In genomic region chr2:35508597-35509342, GRCm38 (mm10) we compare ENCODE assay signal across 7 mouse cellular contexts. TPM values are rescaled to one million over a fixed set of nuclear protein-coding genes. Genes with fewer than 3 reads are reported as not detected.
DNase-seq lines count a peak whose midpoint lies in the region; ATAC-seq and TF ChIP-seq lines count a peak whose summit lies in the region.

No protein-coding gene starts in this region.

- no peak overlapping the region for H3K4me2 ChIP-seq in limb, embryonic 12.5 days

- TF ChIP-seq POLR2A in kidney, adult 2 months (IDR thresholded peaks at IDR 0.05; ENCODE audit: low read depth, low read length) = no peak

- intact Hi-C loops in gastrocnemius, postnatal 36 days (cut with DNase I) = no loop called here

- peaks cover 76% of the 10 kb centered on the region for H3K4me1 ChIP-seq in G1E (ENCODE audit: insufficient read depth, low read depth, low read length)
- peaks cover 5% of the 10 kb centered on the region for H3K4me1 ChIP-seq in kidney, adult 2 months (ENCODE audit: control insufficient read depth, insufficient read depth, low read length)
- peaks cover 52% of the 10 kb centered on the region for H3K4me1 ChIP-seq in limb, embryonic 12.5 days (replicated peaks)

- H3K27ac ChIP-seq in kidney, adult 2 months (ENCODE audit: insufficient read depth, low read depth, low read length) = no peak overlapping the region
- peak overlapping the region; percentile 67 for H3K27ac ChIP-seq in limb, embryonic 12.5 days

- DNase-seq in G1E (ENCODE audit: low spot score) = peak; percentile 19
- DNase-seq in adrenal gland, postnatal 10 days = peak; percentile 74
- DNase-seq in gastrocnemius, postnatal 36 days = peak; percentile 60 to 62
- peak; percentile 79 for DNase-seq in kidney, adult 2 months
- DNase-seq in skeletal muscle tissue, adult 2 months (ENCODE audit: low read depth, low spot score) = peak; percentile 68
- no peak for DNase-seq in urinary bladder, adult 2 months (ENCODE audit: low spot score)

- no peak overlapping the region for H3K4me3 ChIP-seq in G1E (ENCODE audit: low read depth, low read length)
- H3K4me3 ChIP-seq in kidney, adult 2 months (ENCODE audit: insufficient read depth, low read depth, low read length) = no peak overlapping the region
- no peak overlapping the region for H3K4me3 ChIP-seq in limb, embryonic 12.5 days (replicated peaks)

- ATAC-seq in G1E (ENCODE audit: extremely low read depth, insufficient number of reproducible peaks, low FRiP score, poor library complexity, severe bottlenecking) = no peak
- ATAC-seq in limb, embryonic 12.5 days (ENCODE audit: insufficient number of reproducible peaks, insufficient read depth, low FRiP score, low TSS enrichment, low read depth) = no peak

- TF ChIP-seq CTCF in G1E (IDR thresholded peaks at IDR 0.05; ENCODE audit: low read depth, low read length) = no peak
- no peak for TF ChIP-seq CTCF in kidney, adult 2 months (conservative IDR thresholded peaks at IDR 0.05; ENCODE audit: insufficient read depth, insufficient read length, low read depth, low read length)

- H3K36me3 ChIP-seq in G1E (replicated peaks) = no peaks in the 10 kb centered on the region
- H3K36me3 ChIP-seq in kidney, adult 2 months (ENCODE audit: control insufficient read depth, insufficient read depth, low read length) = no peaks in the 10 kb centered on the region
- H3K36me3 ChIP-seq in limb, embryonic 12.5 days = no peaks in the 10 kb centered on the region

- H3K9me3 ChIP-seq in G1E (replicated peaks) = no peaks in the 10 kb centered on the region
- H3K9me3 ChIP-seq in limb, embryonic 12.5 days = no peaks in the 10 kb centered on the region

- H3K27me3 ChIP-seq in G1E (ENCODE audit: insufficient read depth, low read length) = 0 out of 2 replicates have a peak, but pooled peaks cover 2% of the 10 kb centered on the region
- H3K27me3 ChIP-seq in kidney, adult 2 months (replicated peaks; ENCODE audit: control insufficient read depth, insufficient read depth, low read length) = no peaks in the 10 kb centered on the region
- no peaks in the 10 kb centered on the region for H3K27me3 ChIP-seq in limb, embryonic 12.5 days

- WGBS in kidney, adult 2 months = 32% methylated on average over 10 of the region's 10 CpGs
- WGBS in limb, embryonic 12.5 days = 29% methylated on average over 10 of the region's 10 CpGs

- no peak overlapping the region for H3K9ac ChIP-seq in limb, embryonic 12.5 days (replicated peaks)

RNA-seq across cellular contexts. Expression of gene Ggta1, which starts 45.7 kb away (rescaled TPM):
- total RNA-seq in G1E (2014; fragmentation: Nextera tagmentation) (52.1 and 58.2 TPM in 2 replicates), G1E (2017) (22.2 and 27.2 TPM in 2 replicates)
- 10.7 and 13.2 TPM in 2 replicates for polyA plus RNA-seq in G1E (2012)
- 10 to 100 TPM; 15.1 to 16.5 TPM for total RNA-seq in adrenal gland, postnatal 10 days (2021)
- total RNA-seq in gastrocnemius, postnatal 36 days (2021) = 1 to 10 TPM; 5.9 to 8.8 TPM
- 4.6 and 6.1 TPM in 2 replicates for polyA plus RNA-seq in kidney, adult 2 months (2012; rRNA removed)
- 7.8 and 8.8 TPM in 2 replicates for polyA plus RNA-seq in limb, embryonic 12.5 days (2016; fragmentation: Nextera tagmentation; extraction: Ambion mirVana)
- polyA plus RNA-seq in urinary bladder, adult 2 months (2012; rRNA removed) = 16.5 and 17.1 TPM in 2 replicates

RNA-seq across cellular contexts. Expression of gene Dab2ip, which starts 49.3 kb away (rescaled TPM):
- 2.2 TPM in 1 of 2 replicates, not detected in the other for total RNA-seq in G1E (2014; fragmentation: Nextera tagmentation)
- 0.16 and 0.29 TPM in 2 replicates for total RNA-seq in G1E (2017)
- polyA plus RNA-seq in G1E (2012) = 0.02 TPM in 2 replicates
- total RNA-seq in adrenal gland, postnatal 10 days (2021) = 10 to 100 TPM; 55.2 to 69.6 TPM
- 10 to 100 TPM; 37.6 to 46.5 TPM for total RNA-seq in gastrocnemius, postnatal 36 days (2021)
- 32.9 and 42.9 TPM in 2 replicates for polyA plus RNA-seq in kidney, adult 2 months (2012; rRNA removed)
- polyA plus RNA-seq in limb, embryonic 12.5 days (2016; fragmentation: Nextera tagmentation; extraction: Ambion mirVana) = 65.7 and 72.3 TPM in 2 replicates
- polyA plus RNA-seq in urinary bladder, adult 2 months (2012; rRNA removed) = 65.2 and 77.8 TPM in 2 replicates

Comparison
In these comparisons a context has a peak if more than half of its experiments do, and no peak if none do; other contexts are left out.
1. RNA of gene Dab2ip, which starts 49.3 kb away (polyA plus RNA-seq): 65.7 to 72.3 TPM in limb, embryonic 12.5 days, 65.2 to 77.8 TPM in urinary bladder, adult 2 months and 32.9 to 42.9 TPM in kidney, adult 2 months; 0.02 TPM in G1E; every median in the first group is over 10 times any median in the second.